Mouse (Mus musculus) embryonic stem cell, embryonic (primary cell): ENCODE results near the gene Usp45.

Experiments used
- CTCF ChIA-PET, 4 experiments: fragments of 300-600 bp in 2 of 4; fragments of 350-600 bp in 2 of 4; sonication (Branson Sonifier 250); formaldehyde crosslinking; loops; one replicate each; lab custom pipeline; 2022; ENCODE audit warnings: inconsistent platforms in 2 of 4; lab: Charles Lee
- POLR2A ChIA-PET, 4 experiments: fragments of 300-600 bp in 2 of 4; fragments of 350-600 bp in 2 of 4; sonication (Branson Sonifier 250); formaldehyde crosslinking; loops; one replicate each; lab custom pipeline; 2022; ENCODE audit warnings: antibody characterized with exemption in 4 of 4, inconsistent platforms in 1 of 4; lab: Charles Lee

Gene Usp45

GRCm38 (mm10) chr4:21848287-21848630 is 81.3 kb downstream of the Usp45 start:
- ChIA-PET CTCF (no interaction called here), POLR2A (interaction anchor here (0.5 to 3.8 kb wide), 25 partner anchors 10 to 136 kb away, joined by 3 to 24 read pairs (median 5); partner anchors contain the start of genes Ccnc (in 3 of the 4), Coq3 (in 2 of the 4) and Faxc (in 1 of the 4))

DNA sequence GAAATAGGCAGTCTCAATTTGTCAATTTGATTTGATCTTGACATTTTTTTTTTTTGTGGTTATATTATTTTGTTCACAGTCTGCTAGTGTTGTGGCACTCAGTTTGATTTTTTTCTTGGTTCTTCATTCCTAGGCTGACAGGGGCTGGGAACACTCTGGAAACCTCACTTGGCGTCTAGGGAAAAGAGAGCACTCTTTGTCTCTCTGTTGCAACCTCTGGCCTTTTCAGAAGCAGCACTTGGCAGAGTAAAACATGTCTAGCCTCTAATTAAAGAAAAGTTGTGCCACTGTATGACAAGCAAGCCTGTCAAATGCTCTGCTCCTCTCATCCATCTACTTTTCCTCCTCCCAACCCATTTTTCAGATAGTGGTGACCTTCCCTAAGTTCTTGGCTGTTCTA is 90.5 kb downstream of the Usp45 start:
- CTCF ChIA-PET, result no interaction called here
- POLR2A ChIA-PET, result no interaction called here

- ChIA-PET CTCF (no interaction called here), POLR2A (interaction anchor here in 1 of 4 experiments (0.9 to 8.2 kb wide), 2 partner anchors 10 to 14 kb away, joined by 3 to 43 read pairs; partner anchors contain the start of gene Coq3)
These were observed 98.3 kb downstream of the Usp45 start for GRCm38 (mm10) chr4:21865226-21865625.

GRCm38 (mm10) chr4:21878776-21879175 is 111.8 kb downstream of the Usp45 start:
- ChIA-PET CTCF (no interaction called here), POLR2A (interaction anchor here in 3 of 4 experiments (0.8 to 3.5 kb wide), 31 partner anchors 8 to 167 kb away, joined by 3 to 43 read pairs (median 4); partner anchors contain the start of genes Ccnc (in 2 of the 3), Pnisr (in 2 of the 3) and Faxc (in 1 of the 3))

DNA sequence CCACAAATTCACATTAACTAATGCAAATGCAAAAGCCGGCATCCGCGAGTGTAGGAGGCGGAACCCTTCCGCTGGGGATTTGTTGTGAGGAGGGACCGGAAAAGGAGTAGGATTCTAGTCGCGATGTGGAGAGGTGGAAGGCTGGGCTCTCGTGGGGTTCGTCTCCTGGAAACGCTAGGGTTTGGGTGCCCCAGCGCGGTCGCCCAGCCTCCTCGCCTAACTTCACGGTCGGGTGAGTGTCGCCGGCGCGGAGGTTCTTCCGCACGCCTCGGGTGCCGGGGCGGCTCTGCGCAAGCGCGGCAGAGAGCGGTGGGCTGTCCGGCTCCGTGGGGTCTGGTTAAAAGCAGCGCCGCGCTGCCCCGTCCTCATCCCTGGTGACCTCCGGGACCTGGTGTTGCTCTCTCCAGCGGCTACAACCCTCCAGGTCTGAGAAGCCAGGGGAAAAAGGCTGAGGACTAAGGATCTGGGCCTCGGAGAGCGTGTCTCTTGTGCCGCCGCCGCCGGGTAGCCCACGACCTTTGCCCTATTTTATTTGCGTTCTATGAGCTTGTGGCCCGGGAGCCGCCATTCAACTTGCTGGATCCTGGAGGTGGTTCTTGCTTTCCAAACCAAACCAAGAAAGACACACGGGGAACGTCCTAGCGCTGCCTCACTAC is 112.7 kb downstream of the Usp45 start, which contains the start of gene Coq3:
TSS of gene Coq3 (plus strand) at position 109 of the 656 bp plus-strand sequence.
- POLR2A ChIA-PET, result interaction anchor here in 3 of 4 experiments (0.7 to 3.5 kb wide), 41 partner anchors 9 to 168 kb away, joined by 3 to 43 read pairs (median 4); partner anchors contain the start of genes Ccnc (in 3 of the 3), Pnisr (in 2 of the 3) and Faxc (in 1 of the 3)
- CTCF ChIA-PET, result interaction anchor here in 2 of 4 experiments (0.6 kb wide), 2 partner anchors 103 to 168 kb away, joined by 3 read pairs; no protein-coding TSS in a partner anchor

DNA sequence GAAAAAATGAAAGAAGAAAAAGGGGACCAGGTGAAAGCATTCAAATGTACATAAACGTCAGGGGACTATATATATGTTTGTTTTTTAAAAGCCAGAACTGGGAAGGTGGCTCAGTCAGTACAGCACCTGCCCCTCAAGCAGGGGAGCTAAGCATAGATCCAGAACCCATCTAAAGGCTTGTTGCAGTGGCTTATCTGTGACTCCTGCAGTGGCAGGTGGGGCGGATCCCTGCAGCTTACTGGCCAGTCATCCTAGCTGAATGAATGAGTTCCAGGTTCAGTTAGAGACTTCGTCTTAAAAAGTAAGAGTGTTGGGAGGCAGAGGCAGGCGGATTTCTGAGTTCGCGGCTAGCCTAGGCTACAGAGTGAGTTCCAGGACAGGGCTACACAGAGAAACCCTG is 115.8 kb downstream of the Usp45 start:
- ChIA-PET CTCF (no interaction called here), POLR2A (interaction anchor here in 1 of 4 experiments (1.1 to 1.4 kb wide), 2 partner anchors 30 to 34 kb away, joined by 3 to 4 read pairs; no protein-coding TSS in a partner anchor)

- ChIA-PET CTCF (no interaction called here), POLR2A (no interaction called here)
These were observed 118.9 kb downstream of the Usp45 start for GRCm38 (mm10) chr4:21885831-21886230.
